Mouse (Mus musculus): ENCODE data around the gene Rpl27a. TPM values are rescaled to one million over a fixed set of nuclear protein-coding genes. Genes with fewer than 3 reads are reported as not detected.

Gene Rpl27a
- 100 to 1,000 TPM; 130 to 132 TPM for total RNA-seq (2021)

GRCm38 (mm10) chr7:109518838-109519696 lies at the start of gene Rpl27a:
TSS of gene Rpl27a (plus strand) at chr7:109519147.
- intact Hi-C loops (cut with DNase I): loop anchor here (1.0 kb wide), 1 partner anchor 52 kb away; no protein-coding TSS in a partner anchor
- DNase-seq (ENCODE audit: low spot score in 2 of 2): peak; percentile 99

DNA sequence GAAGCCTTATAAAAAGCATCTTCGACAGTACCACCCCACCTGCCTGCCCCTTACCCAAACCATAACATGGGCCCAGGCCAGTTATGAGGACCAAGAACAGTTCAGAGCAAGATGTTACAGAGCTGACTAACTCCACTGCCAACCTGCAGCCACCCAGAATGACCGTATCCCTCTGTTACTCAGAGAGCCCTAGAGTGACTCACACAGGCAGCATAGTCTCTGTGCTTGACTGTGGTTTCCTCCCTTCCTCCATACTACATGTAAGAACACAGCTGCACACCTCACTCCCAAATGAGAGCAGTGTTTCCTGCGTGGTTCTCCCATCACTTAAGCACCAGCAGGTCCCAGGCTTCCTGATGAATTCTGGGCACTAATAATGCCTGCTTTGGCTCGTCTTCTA lies 48.2 kb upstream of the Rpl27a start:
- intact Hi-C loops (cut with DNase I): no loop called here
- no peak for DNase-seq (ENCODE audit: low spot score in 2 of 2)

- DNase-seq (ENCODE audit: low spot score in 2 of 2): no peak
- intact Hi-C loops (cut with DNase I): no loop called here
Observed at GRCm38 (mm10) chr7:109477926-109478325, 41.0 kb upstream of the Rpl27a start.

- intact Hi-C loops (cut with DNase I): no loop called here
Observed at GRCm38 (mm10) chr7:109480765-109481197, 38.2 kb upstream of the Rpl27a start.

GRCm38 (mm10) chr7:109484221-109484620 lies 34.7 kb upstream of the Rpl27a start:
- no peak for DNase-seq (ENCODE audit: low spot score in 2 of 2)
- intact Hi-C loops (cut with DNase I): no loop called here

More at GRCm38 (mm10) chr7:109480765-109481197, 38.2 kb upstream of the Rpl27a start:
- no peak for DNase-seq (ENCODE audit: low spot score in 2 of 2)

- peak; percentile 29 to 45 for DNase-seq (ENCODE audit: low spot score in 2 of 2)
- intact Hi-C loops (cut with DNase I): no loop called here
Observed at GRCm38 (mm10) chr7:109492616-109493318, 26.2 kb upstream of the Rpl27a start.

DNA sequence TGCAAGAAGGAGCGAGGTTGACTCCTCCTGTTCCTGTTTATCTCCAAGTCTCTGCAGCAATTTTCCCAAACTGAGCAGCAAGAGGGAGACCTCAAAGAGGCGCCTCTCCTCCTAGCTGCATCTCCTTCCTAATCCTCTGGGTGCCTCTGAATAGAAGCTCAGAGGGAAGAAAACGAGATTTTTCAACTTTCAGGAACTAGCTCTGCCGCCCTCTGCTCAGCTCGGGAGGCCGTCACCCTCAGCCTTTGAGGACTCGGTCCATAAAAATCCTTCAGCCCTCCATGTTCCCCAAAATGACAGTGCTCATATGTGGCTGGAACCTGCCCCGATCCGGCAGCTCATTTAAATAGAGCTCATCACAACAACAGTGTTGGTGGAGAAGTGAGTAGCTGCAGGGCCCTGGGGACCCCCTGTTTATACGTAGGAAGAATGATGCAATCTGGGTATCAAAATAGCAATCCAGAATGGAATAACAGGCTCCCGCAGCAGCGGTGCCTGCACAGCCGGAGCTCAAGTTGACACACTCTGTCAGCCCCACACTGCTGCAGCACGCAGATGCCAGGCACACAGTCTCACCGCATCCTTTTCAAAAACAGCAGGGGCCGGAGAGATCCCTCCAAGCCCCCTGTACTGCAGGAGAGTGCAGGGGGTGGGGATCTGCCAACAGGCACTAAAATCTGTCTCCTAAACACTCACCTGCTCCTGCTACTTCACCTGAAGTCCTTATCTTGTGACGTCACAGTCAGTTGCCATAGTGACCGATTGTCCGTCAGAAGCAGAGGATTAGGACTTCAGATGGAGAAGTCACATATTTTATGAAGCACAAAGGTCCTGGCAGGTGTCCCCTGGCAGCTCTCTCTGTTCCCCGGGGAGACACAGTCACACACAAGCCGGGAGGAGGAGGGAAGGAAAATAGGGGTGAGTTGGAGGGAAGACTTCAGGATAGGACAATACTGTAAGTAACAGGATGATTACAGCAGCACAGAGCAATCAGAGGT lies 25.3 kb upstream of the Rpl27a start:
- intact Hi-C loops (cut with DNase I): no loop called here
- peak; percentile 61 to 63 for DNase-seq (ENCODE audit: low spot score in 2 of 2)

DNA sequence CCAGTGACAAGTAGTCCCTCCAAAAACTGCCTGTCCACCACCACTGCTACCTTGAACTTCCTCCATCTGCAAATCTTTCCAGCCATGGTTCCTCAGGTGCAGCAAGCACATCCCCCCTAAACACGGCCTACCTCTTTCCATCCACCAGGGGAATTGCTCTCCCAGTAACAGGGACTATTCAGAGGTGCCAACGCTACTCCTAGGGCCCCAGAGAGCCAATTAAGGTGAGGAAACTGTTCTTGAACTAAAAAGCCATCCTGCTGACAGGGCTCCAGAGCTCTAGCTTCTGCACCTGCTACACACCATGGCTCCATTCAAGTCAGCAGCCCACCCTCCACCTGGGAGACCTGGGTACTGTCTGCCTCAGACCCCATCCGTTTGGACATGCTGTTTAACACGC lies 21.4 kb upstream of the Rpl27a start:
- DNase-seq (ENCODE audit: low spot score in 2 of 2): no peak
- intact Hi-C loops (cut with DNase I): no loop called here

DNA sequence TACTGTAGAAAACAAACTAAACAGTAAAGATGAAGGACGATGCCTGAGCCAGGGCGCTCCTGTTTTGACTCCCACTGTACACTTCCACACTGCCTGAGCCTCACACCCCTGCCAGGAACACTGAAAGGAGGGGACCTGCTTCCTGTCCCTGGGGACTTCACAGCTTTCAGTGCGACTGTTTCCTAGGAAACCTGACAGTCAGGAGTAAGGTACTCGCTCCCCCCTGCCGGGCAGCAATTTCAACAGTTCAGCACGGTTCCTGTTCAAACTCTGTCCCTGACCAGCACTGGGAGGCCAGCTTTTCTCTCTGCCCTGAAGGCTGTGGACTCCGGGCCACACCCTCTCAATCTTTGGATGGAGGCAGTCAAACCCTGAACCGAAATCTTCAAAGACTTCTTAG lies 11.8 kb upstream of the Rpl27a start:
- DNase-seq (ENCODE audit: low spot score in 2 of 2): no peak
- intact Hi-C loops (cut with DNase I): no loop called here

- intact Hi-C loops (cut with DNase I): no loop called here
Observed at GRCm38 (mm10) chr7:109507572-109507971, 11.4 kb upstream of the Rpl27a start.

DNA sequence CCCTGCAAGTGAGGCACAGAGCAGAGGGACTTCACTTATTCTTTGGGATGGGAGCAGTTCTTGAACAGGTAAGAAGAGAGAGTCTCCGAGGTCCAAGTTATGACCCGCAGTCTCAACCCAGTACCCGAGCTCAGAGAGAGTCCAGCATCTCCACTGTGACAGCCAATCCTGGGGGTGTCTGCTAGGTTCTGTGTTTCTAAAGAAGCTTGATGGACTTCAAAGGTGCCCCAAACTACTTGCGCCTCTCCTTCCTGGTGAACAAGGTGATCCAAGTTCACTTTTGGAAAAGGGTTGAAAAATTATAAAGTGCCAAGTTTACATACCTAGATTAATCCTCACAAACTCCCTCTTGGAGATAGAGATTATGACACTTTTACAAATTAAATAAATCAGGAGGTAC lies 10.9 kb upstream of the Rpl27a start, which contains the start of gene Trim66:
TSS of gene Trim66 (minus strand) at position 101 of the 400 bp plus-strand sequence.
- DNase-seq (ENCODE audit: low spot score in 2 of 2): no peak
- intact Hi-C loops (cut with DNase I): no loop called here

More at GRCm38 (mm10) chr7:109507572-109507971, 11.4 kb upstream of the Rpl27a start:
- DNase-seq (ENCODE audit: low spot score in 2 of 2): no peak

DNA sequence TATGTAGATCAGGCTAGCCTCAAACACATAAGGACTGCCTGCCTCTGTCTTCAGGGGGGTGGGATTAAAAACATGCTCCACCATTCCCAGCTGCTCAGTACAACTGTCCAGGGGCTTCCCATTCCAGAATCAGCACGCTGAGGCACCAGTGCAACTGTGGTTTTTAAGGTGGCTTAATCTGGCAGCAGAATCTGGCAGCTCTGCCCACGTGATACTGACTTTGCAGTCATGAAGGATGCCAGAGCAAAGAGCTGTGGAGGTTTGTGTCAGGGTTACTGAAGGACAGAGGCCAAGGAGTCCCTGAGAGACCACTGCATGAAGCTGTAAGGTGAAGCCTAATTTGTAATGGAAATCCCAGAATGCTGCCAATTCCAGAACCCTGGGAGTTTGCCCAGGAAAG lies 8.1 kb upstream of the Rpl27a start:
- intact Hi-C loops (cut with DNase I): no loop called here
- no peak for DNase-seq (ENCODE audit: low spot score in 2 of 2)

DNA sequence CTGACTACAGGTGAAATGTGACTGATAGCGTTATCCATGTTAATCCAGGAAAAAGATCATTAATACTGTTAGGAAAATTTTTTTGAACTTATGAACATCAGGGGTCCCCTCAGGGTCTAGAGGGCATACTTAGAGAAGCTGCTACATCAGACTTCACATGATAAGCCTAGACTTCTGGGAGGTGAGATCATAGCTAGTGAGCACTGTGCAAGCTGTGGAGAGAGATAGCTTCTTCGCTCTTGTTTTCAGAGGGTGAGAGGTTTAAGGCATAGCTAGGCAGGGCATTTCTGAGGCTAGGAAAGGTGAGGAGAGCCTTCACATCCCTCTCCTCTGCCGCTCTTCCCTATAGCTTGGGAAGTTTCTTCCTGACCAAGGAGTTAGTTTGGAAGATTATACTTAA lies 7.1 kb upstream of the Rpl27a start:
- intact Hi-C loops (cut with DNase I): no loop called here
- DNase-seq (ENCODE audit: low spot score in 2 of 2): no peak

- intact Hi-C loops (cut with DNase I): no loop called here
- no peak for DNase-seq (ENCODE audit: low spot score in 2 of 2)
Observed at GRCm38 (mm10) chr7:109516500-109516899, 2.4 kb upstream of the Rpl27a start.

- DNase-seq (ENCODE audit: low spot score in 2 of 2): no peak
- intact Hi-C loops (cut with DNase I): no loop called here
Observed at GRCm38 (mm10) chr7:109518036-109518681, 788 bp upstream of the Rpl27a start.

DNA sequence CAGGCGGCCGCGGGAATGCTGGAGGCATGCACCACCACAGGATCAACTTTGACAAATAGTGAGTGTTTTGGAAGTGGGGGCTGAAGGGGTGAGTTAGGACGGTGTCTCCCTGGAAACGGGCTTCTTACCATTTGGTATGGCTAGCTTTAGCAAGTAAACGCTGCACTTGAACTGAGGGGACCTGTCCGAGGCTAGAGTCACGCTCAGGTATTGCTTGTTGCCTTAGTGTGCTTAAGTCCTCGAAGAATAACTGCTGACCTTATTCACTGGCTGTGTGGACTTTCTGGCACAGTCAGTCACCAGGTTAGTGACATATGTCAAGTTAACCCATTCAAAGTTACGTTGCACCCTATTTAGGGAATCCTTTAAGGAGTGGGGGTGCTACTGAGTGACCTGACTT lies 989 bp downstream of the Rpl27a start:
- no peak for DNase-seq (ENCODE audit: low spot score in 2 of 2)
- intact Hi-C loops (cut with DNase I): loop anchor here (1.0 kb wide), 1 partner anchor 53 kb away; no protein-coding TSS in a partner anchor

GRCm38 (mm10) chr7:109522084-109522483 lies 3.1 kb downstream of the Rpl27a start:
- intact Hi-C loops (cut with DNase I): no loop called here
- DNase-seq (ENCODE audit: low spot score in 2 of 2): no peak

DNA sequence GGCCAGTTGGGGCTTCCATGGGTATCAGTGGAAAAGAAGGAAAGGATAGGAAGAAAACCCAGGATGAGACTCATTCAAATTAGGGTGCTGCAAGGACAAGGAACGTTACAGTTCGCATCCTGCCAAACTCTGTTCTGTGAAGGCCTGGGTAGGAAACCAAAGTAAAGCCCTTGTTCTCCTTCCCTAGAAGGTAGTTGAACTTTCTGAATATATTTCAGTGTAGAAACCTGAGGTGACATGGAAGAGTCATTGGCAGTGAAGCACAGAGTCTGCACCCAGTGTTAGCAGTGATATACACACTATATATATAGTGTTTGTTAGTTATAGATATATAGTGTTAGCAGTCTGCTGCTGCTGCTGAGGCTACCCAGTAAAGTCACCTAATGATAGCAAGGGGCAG lies 4.4 kb downstream of the Rpl27a start:
- DNase-seq (ENCODE audit: low spot score in 2 of 2): no peak
- intact Hi-C loops (cut with DNase I): no loop called here
